Mouse (Mus musculus) left cerebral cortex, adult 18-20 months (tissue): ENCODE measurements at regions not wholly inside any gene's neighbourhood (a gene's known extent, or its start where the extent isn't known, plus 50 kb on each side); places are given as distances from the start of the nearest gene placed in this dataset.

Source experiments
- DNase-seq, 2 experiments: peaks; one replicate each; pipeline ENCODE4 v3.0.0; 2021 to 2022; ENCODE audit warnings: low spot score in 2 of 2, mixed read lengths in 1 of 2

GRCm38 (mm10) chrX:39433918-39434317, 87.9 kb downstream of the Cypt15 start:
- peak; percentile 7 to 31 for DNase-seq
